Mouse (Mus musculus) thymus, adult 2 months (tissue): ENCODE results near the gene Tmc6.

Experiments used
- CTCF ChIP-seq: fragments of 200-500 bp; IDR thresholded peaks from 2 replicates; pipeline ENCODE4 v1.5.1; 2012; ENCODE audit warnings: mild to moderate bottlenecking, control low read depth, low read length, moderate library complexity, borderline replicate concordance; ENCODE audit not compliant: control insufficient read depth, poor library complexity, insufficient read depth; ENCODE audit errors: extremely low read depth
- POLR2A ChIP-seq: fragments of 200-500 bp; IDR thresholded peaks from 2 replicates; pipeline ENCODE4 v1.6.1; 2012; ENCODE audit warnings: mild to moderate bottlenecking, low read length, control low read depth, moderate library complexity; ENCODE audit not compliant: control insufficient read depth, poor library complexity, insufficient read depth; ENCODE audit errors: extremely low read depth

DNA sequence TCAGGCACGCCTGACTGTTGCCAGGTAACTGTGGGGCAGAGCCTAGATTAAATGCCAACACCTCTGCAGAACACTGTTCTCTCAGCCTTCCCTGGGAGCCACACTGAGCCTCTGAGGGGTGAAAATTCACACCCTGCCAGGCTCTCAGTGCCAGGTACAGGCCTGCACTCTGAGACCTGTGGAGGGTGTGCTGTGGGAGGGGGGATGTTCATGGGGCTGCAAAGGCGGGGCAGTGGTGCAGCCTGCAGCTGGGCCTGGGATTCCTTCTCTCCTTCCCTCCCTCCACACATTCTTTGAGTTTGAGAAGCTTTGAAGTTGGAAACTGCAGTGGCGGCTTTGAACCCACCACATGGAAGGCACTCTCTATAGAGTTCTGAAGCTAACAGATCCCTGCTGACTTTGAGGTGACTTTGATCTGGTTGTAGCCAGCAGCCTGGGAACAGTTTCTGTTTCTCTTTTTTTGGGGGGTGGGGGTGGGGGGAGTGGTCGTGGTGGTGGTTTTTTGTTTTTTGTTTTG is 12.1 kb upstream of the Tmc6 start:
- TF ChIP-seq POLR2A (no peak), CTCF (no peak)
